In the genomic region with DNA sequence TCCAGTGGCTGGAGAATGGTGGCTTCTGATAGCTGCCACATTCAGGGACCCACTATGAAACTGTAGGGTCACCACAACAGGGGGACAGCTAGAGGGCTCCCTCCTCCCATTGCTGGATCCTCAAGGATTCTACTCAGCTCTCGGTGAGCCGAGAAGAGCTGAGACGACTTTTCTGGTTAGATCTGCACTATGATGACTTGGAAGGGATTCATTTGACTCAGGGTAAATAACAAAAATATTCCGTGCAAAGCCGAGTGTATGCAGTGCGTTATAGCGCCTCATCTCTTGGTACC, we compare ENCODE assay signal across 12 mouse cellular contexts.
DNase-seq lines count a peak whose midpoint lies in the region; ATAC-seq and TF ChIP-seq lines count a peak whose summit lies in the region.
"Had no signal": no experiment of that assay in that cellular context is flagged by ENCODE, and none has a peak within 500 bp of the region (broad histone marks: within the 10 kb centered on the region; RNA-seq: fewer than 3 reads in every experiment).

No protein-coding gene starts in this region.

- H3K9me3 ChIP-seq in heart, postnatal 0 days (replicated peaks; ENCODE audit: control insufficient read depth, low read length) = no peaks in the 10 kb centered on the region
- no peaks in the 10 kb centered on the region for H3K9me3 ChIP-seq in heart, embryonic 10.5 days
- H3K9me3 ChIP-seq in forebrain, embryonic 14.5 days (replicated peaks; ENCODE audit: control insufficient read depth, low read length) = no peaks in the 10 kb centered on the region
- H3K9me3 ChIP-seq in hindbrain, postnatal 0 days (ENCODE audit: low read length) = no peaks in the 10 kb centered on the region

- WGBS in heart, postnatal 0 days = 73% methylated on average over 7 of the region's 7 CpGs
- 69% methylated on average over 7 of the region's 7 CpGs for WGBS in heart, embryonic 10.5 days
- WGBS in forebrain, embryonic 14.5 days = 71% methylated on average over 7 of the region's 7 CpGs
- WGBS in hindbrain, postnatal 0 days = 69% methylated on average over 7 of the region's 7 CpGs

- intact Hi-C loops in left cerebral cortex, postnatal 4 days (cut with DNase I) = loop anchor here (10.0 kb wide), 1 partner anchor 780 kb away; no protein-coding TSS in a partner anchor

- H3K4me1 ChIP-seq in heart, postnatal 0 days (ENCODE audit: control insufficient read depth, insufficient read depth) = no peaks in the 10 kb centered on the region
- H3K4me1 ChIP-seq in heart, embryonic 10.5 days = no peaks in the 10 kb centered on the region
- H3K4me1 ChIP-seq in forebrain, embryonic 14.5 days (ENCODE audit: control insufficient read depth, insufficient read depth, low read length) = peaks cover 14% of the 10 kb centered on the region
- H3K4me1 ChIP-seq in hindbrain, postnatal 0 days (ENCODE audit: insufficient read depth, low read length) = peaks cover 4% of the 10 kb centered on the region; the same call in 1 of the 2 replicates

- TF ChIP-seq EP300 in heart, postnatal 0 days (IDR thresholded peaks at IDR 0.05; ENCODE audit: low read depth) = no peak

- no peak overlapping the region for H3K4me3 ChIP-seq in heart, postnatal 0 days (ENCODE audit: low read depth, low read length)
- H3K4me3 ChIP-seq in heart, embryonic 10.5 days = no peak overlapping the region
- no peak overlapping the region for H3K4me3 ChIP-seq in forebrain, embryonic 14.5 days (ENCODE audit: low read depth, low read length)
- no peak overlapping the region for H3K4me3 ChIP-seq in hindbrain, postnatal 0 days (ENCODE audit: low read length)

- no peak for ATAC-seq in heart, postnatal 0 days (ENCODE audit: insufficient read depth, low read depth)
- no peak for ATAC-seq in forebrain, embryonic 14.5 days
- ATAC-seq in hindbrain, postnatal 0 days = no peak
- ATAC-seq in erythroblast, adult 5-6 weeks (replicated peaks; ENCODE audit: low FRiP score, poor library complexity, severe bottlenecking) = no peak

- H3K9ac ChIP-seq in heart, postnatal 0 days (replicated peaks; ENCODE audit: low read depth, low read length) = no peak overlapping the region
- no peak overlapping the region for H3K9ac ChIP-seq in forebrain, embryonic 14.5 days (ENCODE audit: low read length)
- no peak overlapping the region for H3K9ac ChIP-seq in hindbrain, postnatal 0 days (replicated peaks; ENCODE audit: low read length)

- no peaks in the 10 kb centered on the region for H3K36me3 ChIP-seq in heart, postnatal 0 days (replicated peaks; ENCODE audit: control insufficient read depth, insufficient read depth, low read length)
- H3K36me3 ChIP-seq in heart, embryonic 10.5 days = no peaks in the 10 kb centered on the region
- H3K36me3 ChIP-seq in forebrain, embryonic 14.5 days (ENCODE audit: control insufficient read depth, insufficient read depth, low read length) = no peaks in the 10 kb centered on the region
- no peaks in the 10 kb centered on the region for H3K36me3 ChIP-seq in hindbrain, postnatal 0 days (ENCODE audit: insufficient read depth, low read length)

- no peak for DNase-seq in heart, postnatal 0 days (ENCODE audit: low spot score)
- DNase-seq in heart, embryonic 10.5 days (ENCODE audit: low spot score) = no peak
- DNase-seq in left cerebral cortex, postnatal 4 days = peak; percentile 17
- DNase-seq in left cerebral cortex, adult 9 months (ENCODE audit: low spot score in 2 of 2) = no peak
- peak; percentile 43 for DNase-seq in forebrain, embryonic 14.5 days (ENCODE audit: low spot score)
- peak; percentile 61 for DNase-seq in hindbrain, postnatal 0 days (ENCODE audit: low spot score)
- DNase-seq in embryo, embryonic 10 days (ENCODE audit: low spot score) = no peak
- DNase-seq: cerebellum, postnatal 36 days; lung, adult 18-20 months; thymus, adult 2 months had no signal

- H3K4me2 ChIP-seq in heart, postnatal 0 days (ENCODE audit: low read depth, low read length) = no peak overlapping the region
- no peak overlapping the region for H3K4me2 ChIP-seq in forebrain, embryonic 14.5 days (ENCODE audit: low read length)
- H3K4me2 ChIP-seq in hindbrain, postnatal 0 days (ENCODE audit: low read depth, low read length) = no peak overlapping the region

- H3K27ac ChIP-seq in heart, postnatal 0 days (ENCODE audit: low read depth) = no peak overlapping the region
- H3K27ac ChIP-seq in heart, embryonic 10.5 days = no peak overlapping the region
- no peak overlapping the region for H3K27ac ChIP-seq in forebrain, embryonic 14.5 days (ENCODE audit: low read depth, low read length)
- H3K27ac ChIP-seq in hindbrain, postnatal 0 days = no peak overlapping the region; the same call in 1 of the 2 replicates

- no peaks in the 10 kb centered on the region for H3K27me3 ChIP-seq in heart, postnatal 0 days (ENCODE audit: control insufficient read depth, insufficient read depth, low read length)
- H3K27me3 ChIP-seq in heart, embryonic 10.5 days (ENCODE audit: insufficient read depth, poor library complexity, severe bottlenecking) = no peaks in the 10 kb centered on the region; the same call in 1 of the 2 replicates
- H3K27me3 ChIP-seq in forebrain, embryonic 14.5 days (replicated peaks; ENCODE audit: control insufficient read depth, insufficient read depth, low read length) = no peaks in the 10 kb centered on the region
- H3K27me3 ChIP-seq in hindbrain, postnatal 0 days (ENCODE audit: insufficient read depth, low read length) = no peaks in the 10 kb centered on the region
- H3K27me3 ChIP-seq: CH12.LX had no signal

- TF ChIP-seq CTCF in heart, postnatal 0 days (IDR thresholded peaks at IDR 0.05; ENCODE audit: low read depth) = peak; percentile 27; the same call in 1 of the 2 replicates
- peak; percentile 67 for TF ChIP-seq CTCF in hindbrain, postnatal 0 days (IDR thresholded peaks at IDR 0.05; ENCODE audit: low read depth)

Comparison
In these comparisons a context has a peak if more than half of its experiments do, and no peak if none do; other contexts are left out.
1. DNase-seq: peak in left cerebral cortex, postnatal 4 days (single experiment), forebrain, embryonic 14.5 days (single experiment) and hindbrain, postnatal 0 days (single experiment); none in heart, postnatal 0 days (single experiment), heart, embryonic 10.5 days (single experiment), left cerebral cortex, adult 9 months (0 of 2) and embryo, embryonic 10 days (single experiment).